In the genomic region with DNA sequence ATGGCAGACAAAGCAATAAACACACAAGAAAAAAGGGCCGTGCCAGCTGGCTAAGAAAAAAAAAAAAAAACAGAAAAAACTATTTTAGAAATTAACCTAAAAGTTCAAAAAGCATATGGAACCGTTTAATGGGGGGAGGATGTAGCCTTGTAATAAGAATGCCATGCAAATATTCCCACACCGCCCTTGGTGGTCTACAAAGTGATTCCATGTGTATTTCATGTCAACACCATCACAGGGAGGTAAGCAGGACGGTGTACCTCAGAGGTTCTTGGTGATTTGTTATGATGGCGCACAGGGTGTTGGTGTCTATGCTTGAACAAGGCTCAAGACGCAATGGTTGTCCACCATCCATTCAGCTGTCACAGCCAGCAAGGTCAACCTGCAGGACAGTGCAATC, we compare ENCODE assay signal across 28 mouse cellular contexts. TPM values are rescaled to one million over a fixed set of nuclear protein-coding genes. Genes with fewer than 3 reads are reported as not detected.
DNase-seq lines count a peak whose midpoint lies in the region; ATAC-seq lines count a peak whose summit lies in the region.
"Had no signal": no experiment of that assay in that cellular context is flagged by ENCODE, and none has a peak within 500 bp of the region (broad histone marks: within the 10 kb centered on the region; RNA-seq: fewer than 3 reads in every experiment).

No protein-coding gene starts in this region.

- intact Hi-C loops in heart, postnatal 36 days (cut with DNase I): no loop called here

- H3K9ac ChIP-seq in forebrain, embryonic 12.5 days: no peak overlapping the region
- H3K9ac ChIP-seq: embryonic facial prominence, embryonic 15.5 days; hindbrain, embryonic 13.5 days had no signal

- H3K9me3 ChIP-seq in forebrain, embryonic 12.5 days: no peaks in the 10 kb centered on the region
- H3K9me3 ChIP-seq: embryonic facial prominence, embryonic 15.5 days; forebrain, embryonic 10.5 days; heart, embryonic 10.5 days; hindbrain, embryonic 13.5 days had no signal

- no peaks in the 10 kb centered on the region for H3K27me3 ChIP-seq in forebrain, embryonic 12.5 days
- H3K27me3 ChIP-seq: CH12.LX; embryonic facial prominence, embryonic 15.5 days; hindbrain, embryonic 13.5 days had no signal

- peak; percentile 71 for DNase-seq in heart, adult 11 months
- DNase-seq in heart, postnatal 36 days: no peak
- DNase-seq in NIH3T3 (ENCODE audit: low read depth): peak; percentile 1
- DNase-seq in embryo, embryonic 11 days: peak; percentile 50
- peak; percentile 68 for DNase-seq in forelimb bud, embryonic 11.5 days (ENCODE audit: low read depth, low spot score)
- no peak for DNase-seq in adipocyte (ENCODE audit: low spot score)
- DNase-seq: adrenal gland, adult 8-10 months; adrenal gland, postnatal 36 days; cerebellum, postnatal 14 days; gastrocnemius, postnatal 36 days; heart, adult 18-20 months; heart, postnatal 10 days; kidney, adult 11 months; kidney, adult 9 months had no signal

- no peak overlapping the region for H3K27ac ChIP-seq in forebrain, embryonic 12.5 days
- H3K27ac ChIP-seq: forebrain, embryonic 10.5 days; heart, embryonic 10.5 days; hindbrain, embryonic 13.5 days; hindbrain, postnatal 0 days had no signal

- no peak overlapping the region for H3K4me3 ChIP-seq in forebrain, embryonic 12.5 days (replicated peaks)
- H3K4me3 ChIP-seq: embryonic facial prominence, embryonic 15.5 days; erythroblast, embryonic 14.5 days; forebrain, embryonic 10.5 days; heart, embryonic 10.5 days; hindbrain, embryonic 13.5 days had no signal

- H3K4me2 ChIP-seq in forebrain, embryonic 12.5 days: no peak overlapping the region
- H3K4me2 ChIP-seq: embryonic facial prominence, embryonic 15.5 days; hindbrain, embryonic 13.5 days had no signal

- peaks cover 27% of the 10 kb centered on the region for H3K36me3 ChIP-seq in forebrain, embryonic 12.5 days (replicated peaks)
- H3K36me3 ChIP-seq: embryonic facial prominence, embryonic 15.5 days had no signal

- no peak for ATAC-seq in forebrain, embryonic 12.5 days (ENCODE audit: low FRiP score)
- ATAC-seq: forebrain, embryonic 16.5 days; hindbrain, postnatal 0 days had no signal

- 92% methylated on average over 6 of the region's 6 CpGs for WGBS in forebrain, embryonic 12.5 days

- H3K4me1 ChIP-seq in forebrain, embryonic 12.5 days: peaks cover 18% of the 10 kb centered on the region

RNA-seq across cellular contexts. Expression of gene Tigit, which starts 46.6 kb away (rescaled TPM):
- not detected for total RNA-seq in heart, postnatal 36 days (2021)
- polyA plus RNA-seq in forebrain, embryonic 12.5 days (2016; fragmentation: Nextera tagmentation; extraction: Ambion mirVana): not detected in 2 replicates
- total RNA-seq: adrenal gland, postnatal 36 days; gastrocnemius, adult 18-20 months; gastrocnemius, postnatal 36 days; heart, adult 18-20 months; heart, postnatal 10 days; hematopoietic stem cell, adult 5-6 weeks; hindbrain, postnatal 0 days had no signal
- polyA plus RNA-seq: cerebellum, adult 2 months; cortical plate, adult 2 months; erythroblast, embryonic 14.5 days; forebrain, embryonic 10.5 days; forebrain, embryonic 16.5 days; heart, embryonic 10.5 days; heart, embryonic 14.5 days; hindbrain, embryonic 13.5 days had no signal

Comparison
In these comparisons a context has a peak if more than half of its experiments do, and no peak if none do; other contexts are left out.
1. DNase-seq: peak in heart, adult 11 months (single experiment), NIH3T3 (single experiment), embryo, embryonic 11 days (single experiment) and forelimb bud, embryonic 11.5 days (single experiment); none in heart, postnatal 36 days (0 of 2) and adipocyte (single experiment).